Comparison of ENCODE assay signal across 13 mouse cellular contexts in the genomic region with DNA sequence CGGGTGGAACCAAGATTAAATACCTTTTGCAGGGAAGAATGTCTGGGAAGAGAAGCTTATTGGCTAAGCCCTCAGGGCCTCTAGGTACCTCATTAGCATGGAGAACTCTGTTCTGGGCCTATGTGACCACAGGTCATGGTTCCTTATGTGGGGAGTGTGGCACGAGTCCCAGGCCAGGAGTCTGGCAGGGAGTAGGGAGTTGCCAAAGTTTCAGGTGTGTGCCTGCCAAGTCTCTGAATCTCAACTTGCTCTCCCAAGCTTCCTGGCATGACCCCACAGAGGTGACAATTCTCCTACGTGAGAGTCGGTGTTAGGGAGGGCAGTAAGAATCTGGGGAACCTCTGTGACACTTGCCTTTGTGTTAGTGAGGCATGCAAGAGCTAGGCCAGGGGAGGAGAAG.
"Had no signal": no experiment of that assay in that cellular context is flagged by ENCODE, and none has a peak within 500 bp of the region (broad histone marks: within the 10 kb centered on the region; RNA-seq: fewer than 3 reads in every experiment).

No protein-coding gene starts in this region.

- ATAC-seq: intestine, embryonic 16.5 days had no signal

- H3K27me3 ChIP-seq: limb, embryonic 13.5 days; liver, embryonic 15.5 days; neural tube, embryonic 12.5 days had no signal

- H3K36me3 ChIP-seq: limb, embryonic 13.5 days; liver, embryonic 15.5 days; midbrain, embryonic 10.5 days; neural tube, embryonic 12.5 days had no signal

- H3K9me3 ChIP-seq: limb, embryonic 13.5 days; liver, embryonic 15.5 days; midbrain, embryonic 10.5 days; neural tube, embryonic 12.5 days had no signal

- H3K4me2 ChIP-seq: limb, embryonic 13.5 days; liver, embryonic 11.5 days; liver, embryonic 15.5 days; lung, embryonic 14.5 days; neural tube, embryonic 12.5 days had no signal

- DNase-seq: left cerebral cortex, postnatal 4 days; lung, embryonic 14.5 days; lung, postnatal 10 days; lung, postnatal 4 days; midbrain, embryonic 14.5 days; thymus, postnatal 4 days had no signal

- H3K27ac ChIP-seq: limb, embryonic 13.5 days; liver, embryonic 15.5 days; midbrain, embryonic 10.5 days; neural tube, embryonic 12.5 days; stomach, postnatal 0 days had no signal

- H3K9ac ChIP-seq: limb, embryonic 13.5 days; liver, embryonic 15.5 days; lung, embryonic 14.5 days; neural tube, embryonic 12.5 days had no signal

- H3K4me3 ChIP-seq: limb, embryonic 13.5 days; liver, embryonic 15.5 days; midbrain, embryonic 10.5 days; neural tube, embryonic 12.5 days had no signal

- H3K4me1 ChIP-seq: midbrain, embryonic 10.5 days; neural tube, embryonic 12.5 days had no signal
